Mouse (Mus musculus): ENCODE results near the gene Gm10226. TPM values are rescaled to one million over a fixed set of nuclear protein-coding genes. Genes with fewer than 3 reads are reported as not detected.
"Not testable (repeated sequence)": the region's sequence is repeated elsewhere in the genome, so short reads cannot be mapped to it uniquely, and the experiment has no call there.

The Gm10226 gene
- 4.8 and 6.0 TPM in 2 replicates for polyA plus RNA-seq (2015; fragmentation: Nextera tagmentation; extraction: Ambion mirVana)

GRCm38 (mm10) chr17:21691560-21691959, at the start of gene Gm10226:
Gene Gm10226, plus strand, starts transcription at chr17:21691860.
- Histone ChIP-seq H3K36me3 (ENCODE audit: control insufficient read depth, insufficient read depth, low read length) (no peaks in the 10 kb centered on the region), H3K4me2 (ENCODE audit: low read depth, low read length) (no peak within 1 kb of the TSS), H3K9ac (ENCODE audit: low read depth, low read length) (no peak within 1 kb of the TSS), H3K27me3 (replicated peaks; ENCODE audit: control insufficient read depth, insufficient read depth, low read length) (no peaks in the 10 kb centered on the region), H3K9me3 (ENCODE audit: control insufficient read depth, low read length) (no peaks in the 10 kb centered on the region), H3K27ac (ENCODE audit: low read length) (no peak within 1 kb of the TSS), H3K4me3 (ENCODE audit: low read length) (no peak within 1 kb of the TSS), H3K4me1 (ENCODE audit: control insufficient read depth, insufficient read depth, low read length) (no peaks in the 10 kb centered on the region)
- ATAC-seq, result no peak
- WGBS, result 91% methylated on average over 3 of the region's 3 CpGs

DNA sequence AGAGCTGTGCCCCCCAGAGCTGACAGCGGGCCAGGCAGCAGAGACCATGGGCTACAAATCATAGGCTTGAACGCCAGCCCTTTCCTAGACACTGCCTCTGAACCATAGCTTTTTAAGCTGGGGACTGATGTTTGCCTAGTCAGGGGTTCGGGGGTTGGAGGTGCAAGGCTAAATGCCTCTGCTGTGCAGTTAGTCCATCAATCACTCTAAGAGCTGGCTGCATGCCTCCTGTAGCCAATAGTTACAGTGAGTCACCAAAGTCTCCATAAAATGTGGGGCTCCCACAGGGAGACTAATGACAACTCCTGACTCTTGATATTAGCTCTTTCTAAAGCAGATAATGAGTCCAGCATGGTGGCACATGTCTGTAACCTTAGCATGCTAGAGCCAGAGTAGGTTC, 42.9 kb upstream of the Gm10226 start:
- no peak for ATAC-seq
- Histone ChIP-seq H3K27ac (ENCODE audit: low read length) (no peak overlapping the region), H3K4me1 (ENCODE audit: control insufficient read depth, insufficient read depth, low read length) (no peaks in the 10 kb centered on the region), H3K4me3 (ENCODE audit: low read length) (no peak overlapping the region), H3K9ac (ENCODE audit: low read depth, low read length) (no peak overlapping the region), H3K36me3 (ENCODE audit: control insufficient read depth, insufficient read depth, low read length) (no peaks in the 10 kb centered on the region), H3K9me3 (ENCODE audit: control insufficient read depth, low read length) (no peaks in the 10 kb centered on the region), H3K4me2 (ENCODE audit: low read depth, low read length) (no peak overlapping the region), H3K27me3 (replicated peaks; ENCODE audit: control insufficient read depth, insufficient read depth, low read length) (no peaks in the 10 kb centered on the region)
- 52% methylated on average over 3 of the region's 3 CpGs for WGBS

GRCm38 (mm10) chr17:21649936-21650335, 41.7 kb upstream of the Gm10226 start:
- H3K27ac ChIP-seq (ENCODE audit: low read length), result peak overlapping the region; percentile 64
- peak; percentile 65 for ATAC-seq
- no peaks in the 10 kb centered on the region for H3K27me3 ChIP-seq (replicated peaks; ENCODE audit: control insufficient read depth, insufficient read depth, low read length)
- H3K36me3 ChIP-seq (ENCODE audit: control insufficient read depth, insufficient read depth, low read length), result no peaks in the 10 kb centered on the region
- H3K4me1 ChIP-seq (ENCODE audit: control insufficient read depth, insufficient read depth, low read length), result no peaks in the 10 kb centered on the region
- no peaks in the 10 kb centered on the region for H3K9me3 ChIP-seq (ENCODE audit: control insufficient read depth, low read length)
- peak overlapping the region; percentile 43 for H3K4me2 ChIP-seq (ENCODE audit: low read depth, low read length)
- 28% methylated on average over 2 of the region's 2 CpGs for WGBS
- H3K9ac ChIP-seq (ENCODE audit: low read depth, low read length), result peak overlapping the region; percentile 48; the same call in 1 of the 2 replicates
- peak overlapping the region; percentile 53 for H3K4me3 ChIP-seq (ENCODE audit: low read length)

- H3K27me3 ChIP-seq (replicated peaks; ENCODE audit: control insufficient read depth, insufficient read depth, low read length); H3K4me1 ChIP-seq (ENCODE audit: control insufficient read depth, insufficient read depth, low read length); H3K36me3 ChIP-seq (ENCODE audit: control insufficient read depth, insufficient read depth, low read length); H3K9me3 ChIP-seq (ENCODE audit: control insufficient read depth, low read length): not testable (repeated sequence)
- 0% methylated on average over 17 of the region's 17 CpGs for WGBS
- Histone ChIP-seq H3K4me3 (ENCODE audit: low read length) (peak within 1 kb of the TSS; percentile 53), H3K27ac (ENCODE audit: low read length) (peak within 1 kb of the TSS; percentile 64), H3K4me2 (ENCODE audit: low read depth, low read length) (peak within 1 kb of the TSS; percentile 43), H3K9ac (ENCODE audit: low read depth, low read length) (peak within 1 kb of the TSS; percentile 64)
- ATAC-seq, result peak; percentile 100
These were observed 41.2 kb upstream of the Gm10226 start, which contains the start of gene Zfp983 for GRCm38 (mm10) chr17:21650364-21650907. Gene Zfp983, plus strand, starts transcription at chr17:21650624.

GRCm38 (mm10) chr17:21678826-21679225, 12.8 kb upstream of the Gm10226 start:
- H3K27me3 ChIP-seq (replicated peaks; ENCODE audit: control insufficient read depth, insufficient read depth, low read length); H3K4me3 ChIP-seq (ENCODE audit: low read length); H3K36me3 ChIP-seq (ENCODE audit: control insufficient read depth, insufficient read depth, low read length); H3K27ac ChIP-seq (ENCODE audit: low read length); H3K4me2 ChIP-seq (ENCODE audit: low read depth, low read length); ATAC-seq; H3K4me1 ChIP-seq (ENCODE audit: control insufficient read depth, insufficient read depth, low read length); H3K9me3 ChIP-seq (ENCODE audit: control insufficient read depth, low read length); H3K9ac ChIP-seq (ENCODE audit: low read depth, low read length): not testable (repeated sequence)
- WGBS, result 24% methylated on average over 1 of the region's 1 CpGs

GRCm38 (mm10) chr17:21679273-21680018, 12.2 kb upstream of the Gm10226 start:
- Histone ChIP-seq H3K4me3 (ENCODE audit: low read length) (peak overlapping the region; percentile 53), H3K36me3 (ENCODE audit: control insufficient read depth, insufficient read depth, low read length) (no peaks in the 10 kb centered on the region), H3K27ac (ENCODE audit: low read length) (peak overlapping the region; percentile 79), H3K27me3 (replicated peaks; ENCODE audit: control insufficient read depth, insufficient read depth, low read length) (no peaks in the 10 kb centered on the region), H3K9ac (ENCODE audit: low read depth, low read length) (peak overlapping the region; percentile 59), H3K4me1 (ENCODE audit: control insufficient read depth, insufficient read depth, low read length) (no peaks in the 10 kb centered on the region), H3K4me2 (ENCODE audit: low read depth, low read length) (peak overlapping the region; percentile 49), H3K9me3 (ENCODE audit: control insufficient read depth, low read length) (no peaks in the 10 kb centered on the region)
- WGBS, result 5% methylated on average over 9 of the region's 9 CpGs
- peak; percentile 100 for ATAC-seq

GRCm38 (mm10) chr17:21680019-21680376, 11.7 kb upstream of the Gm10226 start:
- Histone ChIP-seq H3K9ac (ENCODE audit: low read depth, low read length) (peak overlapping the region; percentile 59), H3K4me2 (ENCODE audit: low read depth, low read length) (peak overlapping the region; percentile 49), H3K4me3 (ENCODE audit: low read length) (peak overlapping the region; percentile 53), H3K27ac (ENCODE audit: low read length) (peak overlapping the region; percentile 79; the same call in 1 of the 2 replicates)
- peak; percentile 91 for ATAC-seq
- H3K9me3 ChIP-seq (ENCODE audit: control insufficient read depth, low read length); H3K36me3 ChIP-seq (ENCODE audit: control insufficient read depth, insufficient read depth, low read length); H3K27me3 ChIP-seq (replicated peaks; ENCODE audit: control insufficient read depth, insufficient read depth, low read length); H3K4me1 ChIP-seq (ENCODE audit: control insufficient read depth, insufficient read depth, low read length): not testable (repeated sequence)
- 0% methylated on average over 10 of the region's 10 CpGs for WGBS

GRCm38 (mm10) chr17:21693342-21693741, 1.7 kb downstream of the Gm10226 start:
- Histone ChIP-seq H3K9ac (ENCODE audit: low read depth, low read length) (no peak overlapping the region), H3K9me3 (ENCODE audit: control insufficient read depth, low read length) (no peaks in the 10 kb centered on the region), H3K4me2 (ENCODE audit: low read depth, low read length) (no peak overlapping the region), H3K36me3 (ENCODE audit: control insufficient read depth, insufficient read depth, low read length) (no peaks in the 10 kb centered on the region), H3K4me3 (ENCODE audit: low read length) (no peak overlapping the region), H3K27ac (ENCODE audit: low read length) (no peak overlapping the region), H3K4me1 (ENCODE audit: control insufficient read depth, insufficient read depth, low read length) (no peaks in the 10 kb centered on the region), H3K27me3 (replicated peaks; ENCODE audit: control insufficient read depth, insufficient read depth, low read length) (no peaks in the 10 kb centered on the region)
- no peak for ATAC-seq
- 72% methylated on average over 3 of the region's 3 CpGs for WGBS

DNA sequence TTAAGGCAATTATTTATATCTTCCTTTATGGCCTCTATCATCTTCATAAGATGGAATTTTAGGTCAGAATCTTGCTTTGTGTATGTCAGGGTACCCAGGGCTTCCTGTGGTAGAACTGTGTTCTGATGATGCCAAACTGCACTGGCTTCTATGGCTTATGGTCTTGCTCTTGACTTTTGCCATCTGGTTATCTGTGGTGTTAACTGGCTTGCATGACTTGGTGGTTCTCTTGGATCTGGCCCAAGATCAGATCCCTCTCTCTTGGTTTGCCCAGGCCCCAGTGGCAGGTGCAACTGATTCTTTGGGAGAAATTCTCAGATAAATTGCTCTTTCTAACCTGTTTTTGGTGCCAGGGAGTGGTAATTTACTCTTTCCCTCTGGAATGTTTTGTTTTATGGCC, 4.4 kb downstream of the Gm10226 start:
- no peaks in the 10 kb centered on the region for H3K27me3 ChIP-seq (replicated peaks; ENCODE audit: control insufficient read depth, insufficient read depth, low read length)
- no peaks in the 10 kb centered on the region for H3K36me3 ChIP-seq (ENCODE audit: control insufficient read depth, insufficient read depth, low read length)
- H3K27ac ChIP-seq (ENCODE audit: low read length), result no peak overlapping the region
- no peak overlapping the region for H3K9ac ChIP-seq (ENCODE audit: low read depth, low read length)
- H3K4me2 ChIP-seq (ENCODE audit: low read depth, low read length), result no peak overlapping the region
- no peaks in the 10 kb centered on the region for H3K9me3 ChIP-seq (ENCODE audit: control insufficient read depth, low read length)
- H3K4me3 ChIP-seq (ENCODE audit: low read length), result no peak overlapping the region
- H3K4me1 ChIP-seq (ENCODE audit: control insufficient read depth, insufficient read depth, low read length), result no peaks in the 10 kb centered on the region
- no peak for ATAC-seq
